In the genomic region with DNA sequence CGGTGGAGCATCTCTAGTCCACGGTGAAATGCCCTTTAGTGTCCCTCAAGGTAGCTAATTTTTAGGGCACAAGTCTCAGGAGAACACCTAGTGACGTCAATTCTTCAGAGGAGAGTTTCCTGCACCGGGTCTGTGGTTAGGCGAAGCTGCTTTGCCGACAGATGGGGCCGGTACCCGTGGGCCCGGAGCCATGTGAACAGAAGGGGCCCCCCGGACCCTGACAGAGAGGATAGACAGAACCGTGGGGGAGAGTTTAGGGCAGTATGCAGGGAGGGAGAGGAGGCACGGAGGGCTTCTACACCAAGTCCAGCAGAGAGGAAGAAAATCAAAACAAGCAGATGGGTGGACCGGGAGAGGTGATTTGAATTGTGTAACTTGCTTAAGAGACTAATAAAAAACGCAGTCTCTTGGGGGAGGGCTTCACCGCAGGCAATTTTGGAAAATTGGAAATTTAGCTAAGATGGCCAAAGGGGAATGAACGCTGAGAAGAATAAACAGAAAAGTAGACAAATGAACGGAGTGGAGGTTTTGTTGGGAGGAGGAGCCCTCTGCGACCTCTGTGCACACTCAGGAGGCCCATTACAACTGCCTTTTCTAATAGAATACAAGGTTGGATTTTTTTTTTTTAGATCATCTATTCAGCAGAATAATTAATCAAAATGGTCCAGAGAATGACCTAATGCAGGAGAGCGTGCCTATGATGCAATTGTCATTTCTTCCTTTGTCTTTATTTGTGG, we compare ENCODE assay signal across 13 mouse cellular contexts.
DNase-seq lines count a peak whose midpoint lies in the region; ATAC-seq lines count a peak whose summit lies in the region.
"Had no signal": no experiment of that assay in that cellular context is flagged by ENCODE, and none has a peak within 500 bp of the region (broad histone marks: within the 10 kb centered on the region; RNA-seq: fewer than 3 reads in every experiment).

No protein-coding gene starts in this region.

- no peaks in the 10 kb centered on the region for H3K36me3 ChIP-seq in midbrain, embryonic 10.5 days
- no peaks in the 10 kb centered on the region for H3K36me3 ChIP-seq in midbrain, embryonic 15.5 days (replicated peaks)
- H3K36me3 ChIP-seq in hindbrain, embryonic 11.5 days (ENCODE audit: control insufficient read depth, insufficient read depth, low read length) = no peaks in the 10 kb centered on the region
- H3K36me3 ChIP-seq: embryonic facial prominence, embryonic 10.5 days; heart, embryonic 13.5 days had no signal

- no peak for ATAC-seq in midbrain, embryonic 15.5 days (replicated peaks)
- ATAC-seq in hindbrain, embryonic 11.5 days (ENCODE audit: low FRiP score) = no peak
- ATAC-seq: intestine, postnatal 0 days had no signal

- intact Hi-C loops in gastrocnemius, postnatal 14 days (cut with DNase I; ENCODE audit: low total_unique reads) = no loop called here

- H3K9me3 ChIP-seq in midbrain, embryonic 10.5 days (replicated peaks) = no peaks in the 10 kb centered on the region
- no peaks in the 10 kb centered on the region for H3K9me3 ChIP-seq in midbrain, embryonic 15.5 days
- no peaks in the 10 kb centered on the region for H3K9me3 ChIP-seq in hindbrain, embryonic 11.5 days (ENCODE audit: control insufficient read depth, low read length)
- H3K9me3 ChIP-seq: embryonic facial prominence, embryonic 10.5 days; heart, embryonic 13.5 days had no signal

- H3K27ac ChIP-seq in midbrain, embryonic 10.5 days (replicated peaks) = 0 out of 2 replicates have a peak overlapping the region, but pooled peaks have one; percentile 10
- no peak overlapping the region for H3K27ac ChIP-seq in midbrain, embryonic 15.5 days
- H3K27ac ChIP-seq in hindbrain, embryonic 11.5 days (ENCODE audit: low read depth, low read length) = no peak overlapping the region
- H3K27ac ChIP-seq: embryonic facial prominence, embryonic 10.5 days; heart, embryonic 13.5 days had no signal

- DNase-seq in midbrain, embryonic 10.5 days (ENCODE audit: low spot score) = no peak
- peak; percentile 94 to 98 for DNase-seq in cerebellum, postnatal 10 days
- DNase-seq in hindbrain, embryonic 11.5 days (ENCODE audit: low spot score) = peak; percentile 18
- peak; percentile 21 for DNase-seq in retina, embryonic 14.5 days (ENCODE audit: low spot score)
- DNase-seq in adipocyte (ENCODE audit: low spot score) = no peak
- no peak for DNase-seq in heart, adult 9 months (ENCODE audit: low spot score in 2 of 2)
- DNase-seq in gastrocnemius, postnatal 14 days = no peak
- DNase-seq: liver; thymus, postnatal 14 days had no signal

- no peak overlapping the region for H3K4me3 ChIP-seq in midbrain, embryonic 10.5 days
- no peak overlapping the region for H3K4me3 ChIP-seq in midbrain, embryonic 15.5 days
- H3K4me3 ChIP-seq in hindbrain, embryonic 11.5 days (ENCODE audit: low read depth, low read length) = no peak overlapping the region
- H3K4me3 ChIP-seq: embryonic facial prominence, embryonic 10.5 days; heart, embryonic 13.5 days had no signal

- WGBS in midbrain, embryonic 10.5 days = 72% methylated on average over 19 of the region's 19 CpGs
- WGBS in midbrain, embryonic 15.5 days = 33% methylated on average over 19 of the region's 19 CpGs
- 51% methylated on average over 19 of the region's 19 CpGs for WGBS in hindbrain, embryonic 11.5 days

- no peak overlapping the region for H3K4me2 ChIP-seq in midbrain, embryonic 15.5 days
- no peak overlapping the region for H3K4me2 ChIP-seq in hindbrain, embryonic 11.5 days (replicated peaks; ENCODE audit: low read depth, low read length)
- H3K4me2 ChIP-seq: heart, embryonic 13.5 days had no signal

- no peaks in the 10 kb centered on the region for H3K27me3 ChIP-seq in midbrain, embryonic 10.5 days (ENCODE audit: low read depth, poor library complexity, severe bottlenecking)
- H3K27me3 ChIP-seq in midbrain, embryonic 15.5 days (replicated peaks) = no peaks in the 10 kb centered on the region
- H3K27me3 ChIP-seq in hindbrain, embryonic 11.5 days (ENCODE audit: control insufficient read depth, insufficient read depth, low read length) = no peaks in the 10 kb centered on the region
- H3K27me3 ChIP-seq: heart, embryonic 13.5 days had no signal

- H3K4me1 ChIP-seq in midbrain, embryonic 10.5 days = peaks cover 16% of the 10 kb centered on the region
- H3K4me1 ChIP-seq in midbrain, embryonic 15.5 days = peaks cover 15% of the 10 kb centered on the region
- no peaks in the 10 kb centered on the region for H3K4me1 ChIP-seq in hindbrain, embryonic 11.5 days (replicated peaks; ENCODE audit: control insufficient read depth, insufficient read depth, low read length)
- H3K4me1 ChIP-seq: embryonic facial prominence, embryonic 10.5 days; heart, embryonic 13.5 days had no signal

- H3K9ac ChIP-seq in midbrain, embryonic 15.5 days = no peak overlapping the region
- H3K9ac ChIP-seq in hindbrain, embryonic 11.5 days (ENCODE audit: low read depth, low read length) = no peak overlapping the region
- H3K9ac ChIP-seq: heart, embryonic 13.5 days had no signal

Comparison
In these comparisons a context has a peak if more than half of its experiments do, and no peak if none do; other contexts are left out.
1. DNase-seq: peak in cerebellum, postnatal 10 days (2 of 2), hindbrain, embryonic 11.5 days (single experiment) and retina, embryonic 14.5 days (single experiment); none in midbrain, embryonic 10.5 days (single experiment), adipocyte (single experiment), heart, adult 9 months (0 of 2) and gastrocnemius, postnatal 14 days (single experiment).